Mouse (Mus musculus) hindbrain, postnatal 0 days (tissue): Measurements from ENCODE around the gene Rap1gap. TPM values are rescaled to one million over a fixed set of nuclear protein-coding genes. Genes with fewer than 3 reads are reported as not detected.

Source experiments
- ATAC-seq: fragments of 200-750 bp; cut with Nextera tagmentation; 2 replicates; pipeline ENCODE4 v1.8.0; 2017; ENCODE audit warnings: mild to moderate bottlenecking, moderate TSS enrichment, moderate library complexity
- DNase-seq: peaks from one replicate; pipeline ENCODE4 v3.0.0-alpha.2; 2015; ENCODE audit warnings: low spot score
- H3K27ac ChIP-seq: fragments of 300-500 bp; sonication (generic); 2 replicates; pipeline ENCODE4 v1.5.1; 2014; ENCODE audit warnings: mild to moderate bottlenecking
- H3K27me3 ChIP-seq: fragments of 300-500 bp; sonication (generic); 2 replicates; pipeline ENCODE4 v1.6.1; 2014; ENCODE audit warnings: low read length, mixed read lengths; ENCODE audit not compliant: insufficient read depth
- H3K36me3 ChIP-seq: fragments of 300-500 bp; sonication (generic); 2 replicates; pipeline ENCODE4 v1.6.1; 2014; ENCODE audit warnings: low read length, mixed read lengths; ENCODE audit not compliant: insufficient read depth
- H3K4me1 ChIP-seq: fragments of 300-500 bp; sonication (generic); 2 replicates; pipeline ENCODE4 v1.6.1; 2014; ENCODE audit warnings: antibody characterized with exemption, low read length, mixed read lengths; ENCODE audit not compliant: insufficient read depth
- H3K4me2 ChIP-seq: fragments of 300-500 bp; sonication (generic); 2 replicates; pipeline ENCODE4 v1.6.1; 2014; ENCODE audit warnings: low read depth, mild to moderate bottlenecking, low read length, moderate library complexity, mixed read lengths
- H3K4me3 ChIP-seq: fragments of 300-500 bp; sonication (generic); 2 replicates; pipeline ENCODE4 v1.5.1; 2014; ENCODE audit warnings: low read length
- H3K9ac ChIP-seq: fragments of 300-500 bp; sonication (generic); replicated peaks from 2 replicates; pipeline ENCODE4 v1.6.1; 2014; ENCODE audit warnings: mild to moderate bottlenecking, low read length, moderate library complexity, mixed read lengths
- H3K9me3 ChIP-seq: fragments of 300-500 bp; sonication (generic); 2 replicates; pipeline ENCODE4 v1.6.1; 2016; ENCODE audit warnings: low read length, mixed read lengths
- CTCF ChIP-seq: IDR thresholded peaks from 2 replicates; pipeline ENCODE4 v1.5.1; 2016; ENCODE audit warnings: antibody characterized with exemption, control low read depth, low read depth
- whole genome bisulfite sequencing: fragments of 180-500 bp; shearing (Covaris S2); extraction: QIAGEN DNeasy Blood & Tissue Kit; methylation state at CpG from one replicate; pipeline ENCODE4 v1.1.7; 2014; 5-methylcytosine and 5-hydroxymethylcytosine counted together
- polyA plus RNA-seq: library from polyadenylated mRNA; unstranded; fragments of >200 nt; fragmentation: Nextera tagmentation; extraction: Ambion mirVana; gene quantifications from 2 replicates; pipeline ENCODE4 v1.2.1, GENCODE M21; 2015
- total RNA-seq: library from RNA; depleted of rRNA; stranded (reverse); fragments of >200 nt; gene quantifications from 2 replicates; pipeline ENCODE4 v1.2.3, GENCODE M21; 2014

The Rap1gap gene
- total and polyA plus RNA-seq, 2 experiments from 2014 or later: 110 to 282 TPM

DNA sequence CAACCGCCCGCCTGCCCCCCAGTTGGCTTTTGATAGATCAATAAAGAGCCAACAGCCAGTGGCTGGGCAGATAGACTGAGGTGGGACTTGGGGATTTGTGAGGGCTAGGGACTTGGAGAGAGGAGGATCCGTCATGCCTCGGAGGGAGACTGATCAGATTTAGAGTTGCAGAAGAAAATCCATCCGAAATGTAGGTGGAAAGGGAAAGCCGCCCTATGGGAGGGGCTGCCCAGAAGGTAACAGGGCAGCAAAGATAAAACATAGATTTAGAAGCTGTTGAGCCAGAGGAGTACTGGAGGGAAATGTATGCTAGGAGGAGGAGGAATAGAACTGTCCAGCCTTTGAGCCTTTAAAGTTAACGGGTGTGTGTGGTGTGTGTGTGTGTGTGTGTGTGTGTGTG lies 88.7 kb downstream of the Rap1gap start:
- Histone ChIP-seq H3K27ac (no peak overlapping the region), H3K4me2 (no peak overlapping the region)
- no peak for ATAC-seq

DNA sequence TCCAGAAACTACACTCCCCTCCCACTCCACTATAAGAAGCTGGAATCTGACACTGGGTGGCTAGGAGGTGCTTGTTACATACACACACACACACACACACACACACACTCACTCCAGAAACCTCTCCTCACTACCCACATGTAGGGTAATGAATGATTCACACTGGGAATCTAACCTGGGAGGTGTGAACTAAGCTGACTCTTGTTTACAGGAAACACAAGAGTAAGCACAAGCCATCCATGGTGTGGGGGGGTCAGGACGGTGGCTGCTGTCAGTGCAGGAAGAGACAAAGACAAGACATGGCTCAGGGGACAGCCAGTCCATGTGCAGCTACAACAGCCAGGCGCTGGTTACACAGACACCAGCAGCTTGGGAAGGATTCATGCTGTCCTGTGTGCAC lies 89.9 kb downstream of the Rap1gap start:
- no peak overlapping the region for H3K4me2 ChIP-seq
- WGBS: 74% methylated on average over 2 of the region's 2 CpGs
- H3K36me3 ChIP-seq: no peaks in the 10 kb centered on the region
- 0 out of 2 replicates have a peak, but pooled peaks cover 11% of the 10 kb centered on the region for H3K4me1 ChIP-seq
- H3K9ac ChIP-seq: no peak overlapping the region
- H3K9me3 ChIP-seq: no peaks in the 10 kb centered on the region
- no peak overlapping the region for H3K4me3 ChIP-seq
- H3K27ac ChIP-seq: no peak overlapping the region
- ATAC-seq (no peak), DNase-seq (no peak)
- no peaks in the 10 kb centered on the region for H3K27me3 ChIP-seq
- no peak for TF ChIP-seq CTCF

More for the DNA sequence above, 88.7 kb downstream of the Rap1gap start:
- no peak for TF ChIP-seq CTCF
- 69% methylated on average over 6 of the region's 7 CpGs for WGBS
- Histone ChIP-seq H3K4me1 (0 out of 2 replicates have a peak, but pooled peaks cover 14% of the 10 kb centered on the region), H3K9me3 (no peaks in the 10 kb centered on the region), H3K4me3 (no peak overlapping the region), H3K27me3 (no peaks in the 10 kb centered on the region), H3K9ac (no peak overlapping the region), H3K36me3 (no peaks in the 10 kb centered on the region)
- DNase-seq: no peak

DNA sequence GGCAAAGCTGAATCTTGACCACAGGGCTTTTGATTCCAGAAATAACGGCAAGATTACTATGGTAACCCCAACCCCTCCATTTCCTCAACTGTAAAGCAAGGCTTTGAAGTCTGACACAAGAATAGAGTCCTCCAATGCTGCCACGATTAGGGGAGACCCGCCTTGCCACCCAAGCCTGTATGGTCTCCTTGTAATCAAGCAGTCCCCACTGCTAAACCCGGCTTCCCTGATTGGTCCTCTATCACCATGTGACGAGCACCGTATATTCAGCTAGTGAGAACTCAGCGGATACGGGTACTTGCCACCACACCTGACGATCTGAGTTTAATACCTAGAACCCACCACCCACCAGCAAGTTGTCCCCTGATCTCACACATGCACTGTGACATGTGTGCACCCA lies 98.4 kb downstream of the Rap1gap start:
- ATAC-seq (no peak), DNase-seq (no peak)
- no peak overlapping the region for H3K9ac ChIP-seq
- no peaks in the 10 kb centered on the region for H3K36me3 ChIP-seq
- TF ChIP-seq CTCF: no peak
- no peaks in the 10 kb centered on the region for H3K27me3 ChIP-seq
- no peaks in the 10 kb centered on the region for H3K9me3 ChIP-seq
- H3K4me2 ChIP-seq: no peak overlapping the region
- peaks cover 11% of the 10 kb centered on the region; the same call in 1 of the 2 replicates for H3K4me1 ChIP-seq
- 68% methylated on average over 9 of the region's 9 CpGs for WGBS
- H3K27ac ChIP-seq: no peak overlapping the region
- no peak overlapping the region for H3K4me3 ChIP-seq

GRCm38 (mm10) chr4:137763920-137764495 lies 99.5 kb downstream of the Rap1gap start:
- no peaks in the 10 kb centered on the region for H3K9me3 ChIP-seq
- no peak for TF ChIP-seq CTCF
- H3K4me2 ChIP-seq: no peak overlapping the region
- ATAC-seq (no peak), DNase-seq (no peak)
- H3K4me3 ChIP-seq: no peak overlapping the region
- whole genome bisulfite sequencing: 65% methylated on average over 8 of the region's 8 CpGs
- no peaks in the 10 kb centered on the region for H3K36me3 ChIP-seq
- peaks cover 11% of the 10 kb centered on the region; the same call in 1 of the 2 replicates for H3K4me1 ChIP-seq
- no peak overlapping the region for H3K9ac ChIP-seq
- H3K27me3 ChIP-seq: no peaks in the 10 kb centered on the region
- H3K27ac ChIP-seq: peak overlapping the region; percentile 17; the same call in 1 of the 2 replicates

GRCm38 (mm10) chr4:137764621-137765020 lies 100.1 kb downstream of the Rap1gap start:
- peak overlapping the region; percentile 80 for H3K27ac ChIP-seq
- no peaks in the 10 kb centered on the region for H3K9me3 ChIP-seq
- no peak overlapping the region for H3K4me3 ChIP-seq
- ATAC-seq (no peak), DNase-seq (peak; percentile 61)
- no peaks in the 10 kb centered on the region for H3K36me3 ChIP-seq
- no peak overlapping the region for H3K9ac ChIP-seq
- H3K4me1 ChIP-seq: peaks cover 13% of the 10 kb centered on the region
- H3K4me2 ChIP-seq: no peak overlapping the region
- no peaks in the 10 kb centered on the region for H3K27me3 ChIP-seq
- TF ChIP-seq CTCF: no peak
- WGBS: 41% methylated on average over 3 of the region's 3 CpGs

- no peaks in the 10 kb centered on the region for H3K9me3 ChIP-seq
- H3K36me3 ChIP-seq: no peaks in the 10 kb centered on the region
- H3K27ac ChIP-seq: peak overlapping the region; percentile 80
- no peak overlapping the region for H3K4me3 ChIP-seq
- DNase-seq (peak; percentile 90), ATAC-seq (peak; percentile 94)
- no peaks in the 10 kb centered on the region for H3K27me3 ChIP-seq
- no peak overlapping the region for H3K4me2 ChIP-seq
- peaks cover 14% of the 10 kb centered on the region for H3K4me1 ChIP-seq
- no peak for TF ChIP-seq CTCF
- WGBS: 24% methylated on average over 7 of the region's 7 CpGs
- H3K9ac ChIP-seq: peak overlapping the region; percentile 33; the same call in 1 of the 2 replicates
Observed at GRCm38 (mm10) chr4:137765554-137765971, 101.0 kb downstream of the Rap1gap start.

GRCm38 (mm10) chr4:137766365-137766764 lies 101.8 kb downstream of the Rap1gap start:
- H3K4me2 ChIP-seq: no peak overlapping the region
- H3K27ac ChIP-seq: peak overlapping the region; percentile 80; the same call in 1 of the 2 replicates
- TF ChIP-seq CTCF: no peak
- peaks cover 14% of the 10 kb centered on the region for H3K4me1 ChIP-seq
- H3K4me3 ChIP-seq: no peak overlapping the region
- H3K9ac ChIP-seq: no peak overlapping the region
- no peaks in the 10 kb centered on the region for H3K27me3 ChIP-seq
- no peak for DNase-seq
- WGBS: 30% methylated on average over 5 of the region's 5 CpGs
- no peaks in the 10 kb centered on the region for H3K9me3 ChIP-seq
- no peaks in the 10 kb centered on the region for H3K36me3 ChIP-seq
- ATAC-seq: no peak
